Mouse (Mus musculus): Measurements from ENCODE around the gene Rell1.
"Not testable (repeated sequence)": the region's sequence is repeated elsewhere in the genome, so short reads cannot be mapped to it uniquely, and the experiment has no call there.

Rell1 gene

DNA sequence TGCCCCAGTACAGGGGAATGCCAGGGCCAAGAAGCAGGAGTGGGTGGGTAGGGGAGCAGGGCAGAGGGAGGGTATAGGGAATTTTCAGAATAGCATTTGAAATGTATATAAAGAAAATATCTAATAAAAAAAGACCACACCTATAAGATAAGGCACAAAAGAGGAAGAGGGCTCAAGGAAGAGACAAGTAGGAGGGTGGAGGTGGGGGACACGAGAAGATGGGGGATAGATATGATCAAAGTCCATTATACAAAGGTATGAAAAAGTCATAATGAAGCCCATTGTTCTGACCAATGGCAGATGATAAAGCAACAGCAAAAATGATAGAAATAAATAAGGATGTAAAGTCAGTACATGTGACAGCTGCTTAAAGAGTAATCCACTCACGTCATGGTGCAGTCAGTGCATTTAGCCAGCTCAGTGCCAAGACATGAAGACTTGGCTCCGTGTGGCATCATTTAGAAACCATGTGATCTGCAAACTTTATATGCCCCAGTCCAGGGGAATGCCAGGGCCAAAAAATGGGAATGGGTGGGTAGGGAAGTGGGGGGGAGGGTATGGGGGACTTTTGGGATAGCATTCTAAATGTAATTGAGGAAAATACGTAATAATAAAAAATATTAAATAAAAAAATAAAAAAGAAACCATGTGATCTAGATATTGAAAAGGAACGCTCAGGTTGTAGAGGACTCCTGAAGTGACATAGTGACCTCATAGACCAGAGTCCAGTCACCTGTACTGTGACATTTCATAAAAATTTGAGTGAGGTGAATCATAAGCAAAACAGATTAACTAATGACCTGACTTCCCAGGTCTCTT is 71.5 kb downstream of the Rell1 start:
- not testable (repeated sequence) for DNase-seq (ENCODE audit: low spot score in 2 of 2)

DNA sequence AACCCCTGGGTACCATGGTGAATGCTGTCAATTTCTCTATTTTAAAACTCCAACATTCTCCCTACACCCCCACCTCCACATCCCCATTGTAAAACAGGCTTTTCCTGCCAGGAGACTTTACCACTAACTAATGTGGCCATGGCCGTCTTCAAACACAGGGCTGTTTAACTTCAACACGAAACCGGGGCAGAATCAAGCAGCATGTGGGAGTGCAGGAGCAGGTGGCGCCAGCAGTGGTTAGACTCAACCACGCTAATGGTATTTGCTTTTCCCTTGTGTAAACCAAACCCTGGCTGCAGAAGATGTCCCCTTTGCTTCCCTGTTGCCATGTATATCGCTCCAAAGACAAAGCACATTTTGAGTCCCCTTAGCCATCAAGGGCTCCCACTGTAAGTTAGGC is 76.8 kb downstream of the Rell1 start:
- DNase-seq (ENCODE audit: low spot score in 2 of 2), result no peak

GRCm38 (mm10) chr5:63891241-63891640 is 77.5 kb downstream of the Rell1 start:
- DNase-seq (ENCODE audit: low spot score in 2 of 2), result no peak

DNA sequence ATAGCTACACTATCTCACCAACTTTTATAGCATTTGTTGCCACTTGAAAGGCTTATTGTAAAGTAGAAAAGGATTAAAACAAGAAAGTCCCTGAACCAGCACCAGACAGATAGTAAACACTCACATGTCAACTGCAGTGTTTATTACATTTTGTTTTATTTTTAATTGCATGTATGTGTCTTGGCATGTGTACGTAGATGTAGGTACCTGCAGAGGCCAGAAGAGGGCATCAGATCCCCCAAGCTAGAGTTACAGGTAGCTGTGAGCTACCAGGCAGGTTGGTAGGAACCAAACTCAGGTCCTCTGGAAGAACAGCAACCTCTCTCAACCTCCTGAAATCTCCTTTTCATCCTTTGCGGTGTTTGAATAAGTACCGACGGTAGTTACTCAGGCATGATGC is 81.6 kb downstream of the Rell1 start:
- no peak for DNase-seq (ENCODE audit: low spot score in 2 of 2)

GRCm38 (mm10) chr5:63886709-63887108 is 82.0 kb downstream of the Rell1 start:
- no peak for DNase-seq (ENCODE audit: low spot score in 2 of 2)

- DNase-seq (ENCODE audit: low spot score in 2 of 2), result no peak
Measured at GRCm38 (mm10) chr5:63886292-63886691, 82.4 kb downstream of the Rell1 start.

DNA sequence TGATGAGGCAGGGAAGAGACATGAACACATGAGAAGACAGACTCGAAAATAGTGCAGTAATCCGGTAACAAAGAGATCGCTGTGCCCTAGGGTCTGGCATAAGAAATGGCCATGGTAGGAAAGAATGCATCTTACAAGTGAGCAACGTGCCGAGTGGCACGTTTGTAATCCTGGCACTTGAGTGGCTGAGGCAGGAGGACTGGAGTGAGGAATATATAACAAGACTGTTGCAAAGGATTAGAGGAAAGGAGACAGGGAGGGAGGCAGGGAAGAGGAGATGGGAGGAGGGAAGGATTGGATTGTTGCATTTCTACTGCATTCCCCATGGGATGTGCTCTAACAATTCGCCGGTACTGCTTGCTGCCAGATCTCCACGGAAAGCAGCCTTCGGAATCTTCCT is 89.7 kb downstream of the Rell1 start:
- DNase-seq (ENCODE audit: low spot score in 2 of 2), result no peak

DNA sequence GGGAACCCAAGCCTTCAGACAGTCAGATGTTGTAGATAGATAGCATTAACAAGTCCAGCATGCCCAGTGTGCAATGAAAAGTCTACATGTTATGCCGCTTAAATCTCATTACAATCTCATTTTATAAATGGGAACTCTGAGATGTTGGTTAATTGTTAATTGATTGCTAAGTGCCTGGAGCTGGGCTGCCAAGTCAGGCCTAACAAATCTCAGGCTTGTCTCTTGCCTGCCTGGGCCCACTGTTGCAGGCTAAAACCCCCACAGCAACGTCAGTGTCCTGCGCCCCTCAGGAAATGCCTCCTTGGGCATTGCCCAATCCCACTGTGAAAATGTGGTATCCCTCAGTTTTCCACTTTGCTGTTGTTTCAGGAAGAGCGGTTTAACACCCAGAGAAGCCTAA is 92.6 kb downstream of the Rell1 start:
- DNase-seq (ENCODE audit: low spot score in 2 of 2), result no peak

- peak; percentile 14 to 44 for DNase-seq (ENCODE audit: low spot score in 2 of 2)
Measured at GRCm38 (mm10) chr5:63874880-63875279, 93.8 kb downstream of the Rell1 start.

DNA sequence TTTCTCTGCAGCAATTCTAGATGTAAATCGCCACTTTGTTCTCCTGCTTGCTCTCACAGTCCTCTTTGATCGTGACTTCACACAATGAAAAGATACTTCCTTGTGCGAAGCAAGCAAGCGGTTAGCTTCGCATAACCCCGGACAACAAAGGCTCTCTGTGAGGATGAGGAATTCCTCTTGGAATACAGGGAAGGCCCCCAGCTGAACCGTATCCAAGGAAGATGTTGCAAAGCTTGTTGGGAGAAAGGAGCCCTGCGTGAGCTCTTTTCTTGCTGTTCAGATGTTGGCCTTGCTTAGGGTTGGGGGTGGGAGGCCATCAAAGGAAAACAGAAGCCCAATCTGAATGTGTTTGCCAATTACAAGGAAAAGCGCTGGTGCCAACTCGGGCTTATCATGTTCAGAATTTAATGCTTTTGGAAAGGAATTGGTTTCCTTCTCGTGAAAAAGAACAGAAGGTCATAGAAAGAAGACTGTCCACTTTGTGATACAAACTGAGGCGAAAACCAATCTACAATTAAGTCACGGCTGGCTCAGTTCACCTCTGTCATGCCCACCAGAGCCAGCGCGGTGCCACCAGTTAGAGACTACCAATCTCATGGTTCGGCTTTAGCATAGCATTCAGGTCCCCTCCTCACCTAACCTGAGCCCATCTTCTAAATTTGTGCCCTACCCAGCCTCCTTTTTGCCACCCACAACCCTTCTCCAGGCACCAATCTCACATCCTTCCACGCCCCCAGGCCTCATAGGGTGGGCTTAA is 96.3 kb downstream of the Rell1 start:
- no peak for DNase-seq (ENCODE audit: low spot score in 2 of 2)

GRCm38 (mm10) chr5:63867421-63867820 is 101.3 kb downstream of the Rell1 start:
- no peak for DNase-seq (ENCODE audit: low spot score in 2 of 2)

GRCm38 (mm10) chr5:63858901-63859300 is 109.8 kb downstream of the Rell1 start:
- no peak for DNase-seq (ENCODE audit: low spot score in 2 of 2)

All from urinary bladder, adult 18-20 months (tissue).